Mouse (Mus musculus): ENCODE results near the gene Dpp8. TPM values are rescaled to one million over a fixed set of nuclear protein-coding genes. Genes with fewer than 3 reads are reported as not detected.

Gene Dpp8
- total RNA-seq, 2 experiments from 2014 or later, result 91.8 to 92.9 TPM

GRCm38 (mm10) chr9:65083075-65083765 is 51.0 kb downstream of the Dpp8 start:
- no peak for DNase-seq (ENCODE audit: low spot score in 2 of 2)

- peak in 1 of 2 experiments; percentile 11 for DNase-seq (ENCODE audit: low spot score in 2 of 2)
Measured at GRCm38 (mm10) chr9:65084198-65084807, 52.1 kb downstream of the Dpp8 start.

GRCm38 (mm10) chr9:65085270-65085669 is 53.1 kb downstream of the Dpp8 start:
- DNase-seq (ENCODE audit: low spot score in 2 of 2), result no peak

GRCm38 (mm10) chr9:65086801-65087200 is 54.6 kb downstream of the Dpp8 start:
- DNase-seq (ENCODE audit: low spot score in 2 of 2), result no peak

GRCm38 (mm10) chr9:65087490-65087889 is 55.3 kb downstream of the Dpp8 start:
- DNase-seq (ENCODE audit: low spot score in 2 of 2), result no peak

GRCm38 (mm10) chr9:65094237-65094636 is 62.0 kb downstream of the Dpp8 start:
- peak; percentile 27 to 40 for DNase-seq (ENCODE audit: low spot score in 2 of 2)

GRCm38 (mm10) chr9:65100991-65101685 is 68.9 kb downstream of the Dpp8 start, which contains the start of gene Igdcc4:
TSS of gene Igdcc4 (plus strand) at chr9:65101486.
- DNase-seq (ENCODE audit: low spot score in 2 of 2), result peak; percentile 38 to 49

- peak; percentile 51 to 56 for DNase-seq (ENCODE audit: low spot score in 2 of 2)
Measured at GRCm38 (mm10) chr9:65101686-65102376, 69.6 kb downstream of the Dpp8 start.

GRCm38 (mm10) chr9:65102377-65103172 is 70.4 kb downstream of the Dpp8 start:
- peak; percentile 39 to 52 for DNase-seq (ENCODE audit: low spot score in 2 of 2)

- DNase-seq (ENCODE audit: low spot score in 2 of 2), result no peak
Measured at GRCm38 (mm10) chr9:65103173-65103752, 71.0 kb downstream of the Dpp8 start.

GRCm38 (mm10) chr9:65106821-65107220 is 74.6 kb downstream of the Dpp8 start:
- no peak for DNase-seq (ENCODE audit: low spot score in 2 of 2)

- no peak for DNase-seq (ENCODE audit: low spot score in 2 of 2)
Measured at GRCm38 (mm10) chr9:65107893-65108292, 75.7 kb downstream of the Dpp8 start.

GRCm38 (mm10) chr9:65109132-65110072 is 77.2 kb downstream of the Dpp8 start:
- DNase-seq (ENCODE audit: low spot score in 2 of 2), result peak in 1 of 2 experiments; percentile 33

- DNase-seq (ENCODE audit: low spot score in 2 of 2), result no peak
Measured at GRCm38 (mm10) chr9:65111698-65112097, 79.5 kb downstream of the Dpp8 start.

- no peak for DNase-seq (ENCODE audit: low spot score in 2 of 2)
Measured at GRCm38 (mm10) chr9:65113694-65114093, 81.5 kb downstream of the Dpp8 start.

GRCm38 (mm10) chr9:65115891-65116290 is 83.7 kb downstream of the Dpp8 start:
- DNase-seq (ENCODE audit: low spot score in 2 of 2), result no peak

GRCm38 (mm10) chr9:65117516-65117915 is 85.3 kb downstream of the Dpp8 start:
- no peak for DNase-seq (ENCODE audit: low spot score in 2 of 2)

GRCm38 (mm10) chr9:65120935-65121334 is 88.7 kb downstream of the Dpp8 start:
- peak; percentile 62 to 73 for DNase-seq (ENCODE audit: low spot score in 2 of 2)

- DNase-seq (ENCODE audit: low spot score in 2 of 2), result no peak
Measured at GRCm38 (mm10) chr9:65122545-65122944, 90.3 kb downstream of the Dpp8 start.
